In genomic region chr13:55835548-55836097, GRCm38 (mm10) we compare ENCODE assay signal across 11 mouse cellular contexts. TPM values are rescaled to one million over a fixed set of nuclear protein-coding genes. Genes with fewer than 3 reads are reported as not detected.
DNase-seq lines count a peak whose midpoint lies in the region; ATAC-seq lines count a peak whose summit lies in the region.
"Had no signal": no experiment of that assay in that cellular context is flagged by ENCODE, and none has a peak within 500 bp of the region (broad histone marks: within the 10 kb centered on the region; RNA-seq: fewer than 3 reads in every experiment).

No protein-coding gene starts in this region.

- no peaks in the 10 kb centered on the region for H3K36me3 ChIP-seq in hindbrain, embryonic 11.5 days (ENCODE audit: control insufficient read depth, insufficient read depth, low read length)
- H3K36me3 ChIP-seq in hindbrain, embryonic 16.5 days (ENCODE audit: control insufficient read depth, insufficient read depth, low read length) = no peaks in the 10 kb centered on the region
- no peaks in the 10 kb centered on the region for H3K36me3 ChIP-seq in forebrain, embryonic 12.5 days (replicated peaks)
- H3K36me3 ChIP-seq in limb, embryonic 15.5 days = no peaks in the 10 kb centered on the region
- H3K36me3 ChIP-seq: G1E had no signal

- H3K27me3 ChIP-seq in hindbrain, embryonic 11.5 days (ENCODE audit: control insufficient read depth, insufficient read depth, low read length) = peaks cover 97% of the 10 kb centered on the region
- H3K27me3 ChIP-seq in hindbrain, embryonic 16.5 days (replicated peaks; ENCODE audit: control insufficient read depth, insufficient read depth, low read length) = peaks cover 75% of the 10 kb centered on the region
- H3K27me3 ChIP-seq in forebrain, embryonic 12.5 days = peaks cover 100% of the 10 kb centered on the region
- peaks cover 97% of the 10 kb centered on the region for H3K27me3 ChIP-seq in limb, embryonic 15.5 days

- H3K4me1 ChIP-seq in hindbrain, embryonic 11.5 days (replicated peaks; ENCODE audit: control insufficient read depth, insufficient read depth, low read length) = peaks cover 2% of the 10 kb centered on the region
- peaks cover 3% of the 10 kb centered on the region for H3K4me1 ChIP-seq in hindbrain, embryonic 16.5 days (ENCODE audit: control insufficient read depth, insufficient read depth, low read depth, low read length)
- peaks cover 28% of the 10 kb centered on the region for H3K4me1 ChIP-seq in forebrain, embryonic 12.5 days
- H3K4me1 ChIP-seq in limb, embryonic 15.5 days = peaks cover 42% of the 10 kb centered on the region

- no peak for ATAC-seq in hindbrain, embryonic 11.5 days (ENCODE audit: low FRiP score)
- no peak for ATAC-seq in hindbrain, embryonic 16.5 days
- no peak for ATAC-seq in forebrain, embryonic 12.5 days (ENCODE audit: low FRiP score)
- no peak for ATAC-seq in limb, embryonic 15.5 days (ENCODE audit: insufficient number of reproducible peaks, low FRiP score, low TSS enrichment, low read depth)

- no peak overlapping the region for H3K9ac ChIP-seq in hindbrain, embryonic 11.5 days (ENCODE audit: low read depth, low read length)
- H3K9ac ChIP-seq in hindbrain, embryonic 16.5 days (ENCODE audit: low read depth, low read length) = no peak overlapping the region
- no peak overlapping the region for H3K9ac ChIP-seq in forebrain, embryonic 12.5 days
- peak overlapping the region; percentile 26; the same call in 1 of the 2 replicates for H3K9ac ChIP-seq in limb, embryonic 15.5 days

- H3K9me3 ChIP-seq in hindbrain, embryonic 11.5 days (ENCODE audit: control insufficient read depth, low read length) = no peaks in the 10 kb centered on the region
- no peaks in the 10 kb centered on the region for H3K9me3 ChIP-seq in hindbrain, embryonic 16.5 days (ENCODE audit: control insufficient read depth, low read length)
- no peaks in the 10 kb centered on the region for H3K9me3 ChIP-seq in forebrain, embryonic 12.5 days
- H3K9me3 ChIP-seq in limb, embryonic 15.5 days = no peaks in the 10 kb centered on the region
- H3K9me3 ChIP-seq: G1E had no signal

- H3K4me2 ChIP-seq in hindbrain, embryonic 11.5 days (replicated peaks; ENCODE audit: low read depth, low read length) = 0 out of 2 replicates have a peak overlapping the region, but pooled peaks have one; percentile 11
- no peak overlapping the region for H3K4me2 ChIP-seq in hindbrain, embryonic 16.5 days (ENCODE audit: low read length)
- peak overlapping the region; percentile 32 for H3K4me2 ChIP-seq in forebrain, embryonic 12.5 days
- H3K4me2 ChIP-seq in limb, embryonic 15.5 days = peak overlapping the region; percentile 51

- H3K27ac ChIP-seq in hindbrain, embryonic 11.5 days (ENCODE audit: low read depth, low read length) = no peak overlapping the region
- H3K27ac ChIP-seq in hindbrain, embryonic 16.5 days (ENCODE audit: low read depth, low read length) = no peak overlapping the region
- no peak overlapping the region for H3K27ac ChIP-seq in forebrain, embryonic 12.5 days
- H3K27ac ChIP-seq in limb, embryonic 15.5 days = peak overlapping the region; percentile 38

- H3K4me3 ChIP-seq in hindbrain, embryonic 11.5 days (ENCODE audit: low read depth, low read length) = peak overlapping the region; percentile 12; the same call in 1 of the 2 replicates
- no peak overlapping the region for H3K4me3 ChIP-seq in hindbrain, embryonic 16.5 days (ENCODE audit: low read length)
- H3K4me3 ChIP-seq in forebrain, embryonic 12.5 days (replicated peaks) = peak overlapping the region; percentile 22
- H3K4me3 ChIP-seq in limb, embryonic 15.5 days = peak overlapping the region; percentile 40

- peak; percentile 68 for DNase-seq in hindbrain, embryonic 11.5 days (ENCODE audit: low spot score)
- peak; percentile 54 for DNase-seq in ZHBTc4 (ENCODE audit: low read depth, low spot score)
- DNase-seq in ovary, adult 18-20 months (ENCODE audit: low spot score) = no peak
- DNase-seq in cerebellum, adult 9-10 months = no peak
- DNase-seq in layer of hippocampus, adult 11-12 months (ENCODE audit: low spot score) = no peak
- DNase-seq: lung, postnatal 36 days; thymus, postnatal 14 days had no signal

- 1% methylated on average over 33 of the region's 33 CpGs for WGBS in hindbrain, embryonic 11.5 days
- 2% methylated on average over 33 of the region's 33 CpGs for WGBS in hindbrain, embryonic 16.5 days
- WGBS in forebrain, embryonic 12.5 days = under 1% methylated on average over 32 of the region's 33 CpGs
- WGBS in limb, embryonic 15.5 days = 1% methylated on average over 33 of the region's 33 CpGs

RNA-seq across cellular contexts. Expression of gene Pitx1, which starts 0.4 kb away (rescaled TPM):
- 0.25 and 0.43 TPM in 2 replicates for polyA plus RNA-seq in hindbrain, embryonic 11.5 days (2014; fragmentation: Nextera tagmentation; extraction: Ambion mirVana)
- polyA plus RNA-seq in hindbrain, embryonic 16.5 days (2015; fragmentation: Nextera tagmentation; extraction: Ambion mirVana) = 0.36 TPM in 1 of 2 replicates, not detected in the other
- 1.7 and 2.8 TPM in 2 replicates for polyA plus RNA-seq in forebrain, embryonic 12.5 days (2016; fragmentation: Nextera tagmentation; extraction: Ambion mirVana)
- polyA plus RNA-seq in limb, embryonic 15.5 days (2015; fragmentation: Nextera tagmentation; extraction: Ambion mirVana) = 22.6 and 37.5 TPM in 2 replicates
- polyA plus RNA-seq: G1E had no signal

RNA-seq across cellular contexts. Expression of gene Catsper3, which starts 51.3 kb away (rescaled TPM):
- polyA plus RNA-seq in hindbrain, embryonic 11.5 days (2014; fragmentation: Nextera tagmentation; extraction: Ambion mirVana) = 0.15 TPM in 1 of 2 replicates, not detected in the other
- polyA plus RNA-seq in hindbrain, embryonic 16.5 days (2015; fragmentation: Nextera tagmentation; extraction: Ambion mirVana) = 0.19 TPM in 1 of 2 replicates, not detected in the other
- not detected in 2 replicates for polyA plus RNA-seq in forebrain, embryonic 12.5 days (2016; fragmentation: Nextera tagmentation; extraction: Ambion mirVana)
- polyA plus RNA-seq in limb, embryonic 15.5 days (2015; fragmentation: Nextera tagmentation; extraction: Ambion mirVana) = 0.22 TPM in 1 of 2 replicates, not detected in the other
- polyA plus RNA-seq: G1E had no signal

Comparison
In these comparisons a context has a peak if more than half of its experiments do, and no peak if none do; other contexts are left out.
1. DNase-seq: peak in hindbrain, embryonic 11.5 days (single experiment) and ZHBTc4 (single experiment); none in ovary, adult 18-20 months (single experiment), cerebellum, adult 9-10 months (single experiment) and layer of hippocampus, adult 11-12 months (single experiment).